Mouse (Mus musculus): ENCODE results near the gene Fgd5. TPM values are rescaled to one million over a fixed set of nuclear protein-coding genes. Genes with fewer than 3 reads are reported as not detected.
A peak's percentile ranks its signal among the peaks of the same experiment; 100 is the strongest.

The Fgd5 gene
- polyA plus RNA-seq, 1 experiment from 2014 or later = 7.2 TPM

DNA sequence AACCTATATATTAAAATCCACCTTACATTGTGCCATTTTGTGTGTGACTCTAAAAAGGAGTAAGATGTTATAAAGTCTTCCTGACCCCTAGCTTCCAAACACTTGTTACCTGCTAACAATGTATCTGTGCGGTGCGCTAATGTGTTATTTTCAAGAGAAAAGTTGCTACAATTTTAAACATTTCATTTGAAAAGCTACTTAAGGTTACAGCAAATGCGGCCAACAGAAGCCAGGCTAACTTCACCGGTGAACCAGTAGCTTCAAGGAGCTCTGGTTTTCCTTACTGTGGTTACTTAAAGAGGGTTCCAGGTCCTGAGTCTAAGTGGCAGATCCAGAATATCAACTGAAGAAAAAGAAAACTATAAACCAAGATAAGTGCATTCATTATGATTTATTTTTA lies 111.3 kb downstream of the Fgd5 start:
- peaks cover 29% of the 10 kb centered on the region for H3K4me1 ChIP-seq (ENCODE audit: control insufficient read depth, insufficient read depth, low read length)
- no peak for DNase-seq
- H3K4me2 ChIP-seq (ENCODE audit: low read length) = peak overlapping the region; percentile 74
- no peak for ATAC-seq (ENCODE audit: low FRiP score, low TSS enrichment)
- no peaks in the 10 kb centered on the region for H3K27me3 ChIP-seq (ENCODE audit: control insufficient read depth, insufficient read depth, low read length)
- 90% methylated on average over 4 of the region's 4 CpGs for WGBS
- no peak overlapping the region for H3K27ac ChIP-seq (replicated peaks; ENCODE audit: low read depth, low read length)
- H3K36me3 ChIP-seq (ENCODE audit: control insufficient read depth, insufficient read depth, low read length) = no peaks in the 10 kb centered on the region
- H3K4me3 ChIP-seq (replicated peaks; ENCODE audit: low read depth, low read length) = no peak overlapping the region
- no peaks in the 10 kb centered on the region for H3K9me3 ChIP-seq (ENCODE audit: control insufficient read depth, low read length)
- H3K9ac ChIP-seq (replicated peaks; ENCODE audit: low read length) = no peak overlapping the region

DNA sequence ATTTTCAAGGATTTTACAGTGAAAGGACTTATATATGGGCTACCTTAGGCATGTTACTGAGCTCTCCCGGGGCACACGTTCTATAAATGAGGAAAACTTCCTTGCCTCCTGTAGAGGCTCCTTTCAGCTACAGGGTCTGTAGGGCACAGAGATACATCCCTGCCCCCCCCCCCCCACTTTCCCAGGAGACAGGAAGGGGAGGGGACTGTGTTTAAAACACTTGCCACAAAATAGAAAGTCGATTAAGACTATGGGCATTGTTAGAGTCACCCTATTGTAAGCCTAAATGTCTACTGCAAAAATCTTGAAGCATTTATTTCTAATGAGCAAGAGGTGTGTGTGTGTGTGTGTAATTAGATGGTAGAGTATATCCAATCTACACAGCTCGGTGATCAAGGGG lies 111.8 kb downstream of the Fgd5 start:
- Histone ChIP-seq H3K9me3 (ENCODE audit: control insufficient read depth, low read length) (no peaks in the 10 kb centered on the region), H3K27ac (replicated peaks; ENCODE audit: low read depth, low read length) (peak overlapping the region; percentile 98), H3K4me3 (replicated peaks; ENCODE audit: low read depth, low read length) (peak overlapping the region; percentile 89), H3K9ac (replicated peaks; ENCODE audit: low read length) (peak overlapping the region; percentile 95), H3K4me1 (ENCODE audit: control insufficient read depth, insufficient read depth, low read length) (peaks cover 29% of the 10 kb centered on the region), H3K27me3 (ENCODE audit: control insufficient read depth, insufficient read depth, low read length) (no peaks in the 10 kb centered on the region), H3K4me2 (ENCODE audit: low read length) (peak overlapping the region; percentile 74), H3K36me3 (ENCODE audit: control insufficient read depth, insufficient read depth, low read length) (no peaks in the 10 kb centered on the region)
- ATAC-seq (ENCODE audit: low FRiP score, low TSS enrichment) (no peak), DNase-seq (no peak)
- 1% methylated on average over 4 of the region's 4 CpGs for WGBS

DNA sequence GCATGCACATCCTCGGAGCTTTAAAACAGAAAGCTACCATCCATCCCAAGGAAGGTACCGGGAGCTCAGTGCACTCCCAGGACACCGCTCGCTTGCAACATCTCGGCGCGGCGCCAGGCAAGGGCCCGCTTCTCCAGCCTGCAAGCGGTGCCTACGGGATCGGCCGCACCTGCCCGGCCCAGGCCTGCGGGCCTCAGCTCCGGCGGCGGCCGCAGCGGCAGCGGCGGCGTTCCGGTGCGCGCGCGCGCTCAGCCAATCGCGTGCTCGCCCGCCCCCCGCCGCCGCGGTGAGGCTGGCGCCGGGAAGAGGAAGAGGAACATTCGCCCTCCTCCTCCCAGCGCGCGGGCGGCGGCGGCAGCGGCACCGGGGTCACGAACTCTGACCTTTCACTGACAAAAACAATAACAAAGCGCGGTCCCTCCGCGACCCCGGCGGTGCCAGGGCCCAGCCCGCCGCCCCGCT lies 112.5 kb downstream of the Fgd5 start, which contains the start of gene Nr2c2:
TSS of gene Nr2c2 (plus strand) at position 261 of the 462 bp plus-strand sequence.
- H3K4me1 ChIP-seq (ENCODE audit: control insufficient read depth, insufficient read depth, low read length) = peaks cover 29% of the 10 kb centered on the region
- no peaks in the 10 kb centered on the region for H3K27me3 ChIP-seq (ENCODE audit: control insufficient read depth, insufficient read depth, low read length)
- no peaks in the 10 kb centered on the region for H3K36me3 ChIP-seq (ENCODE audit: control insufficient read depth, insufficient read depth, low read length)
- 0% methylated on average over 51 of the region's 58 CpGs for WGBS
- peak within 1 kb of the TSS; percentile 89 for H3K4me3 ChIP-seq (replicated peaks; ENCODE audit: low read depth, low read length)
- H3K9me3 ChIP-seq (ENCODE audit: control insufficient read depth, low read length) = no peaks in the 10 kb centered on the region
- peak within 1 kb of the TSS; percentile 95 for H3K9ac ChIP-seq (replicated peaks; ENCODE audit: low read length)
- ATAC-seq (ENCODE audit: low FRiP score, low TSS enrichment) (peak; percentile 70), DNase-seq (peak; percentile 93)
- peak within 1 kb of the TSS; percentile 98 for H3K27ac ChIP-seq (replicated peaks; ENCODE audit: low read depth, low read length)
- H3K4me2 ChIP-seq (ENCODE audit: low read length) = peak within 1 kb of the TSS; percentile 74

DNA sequence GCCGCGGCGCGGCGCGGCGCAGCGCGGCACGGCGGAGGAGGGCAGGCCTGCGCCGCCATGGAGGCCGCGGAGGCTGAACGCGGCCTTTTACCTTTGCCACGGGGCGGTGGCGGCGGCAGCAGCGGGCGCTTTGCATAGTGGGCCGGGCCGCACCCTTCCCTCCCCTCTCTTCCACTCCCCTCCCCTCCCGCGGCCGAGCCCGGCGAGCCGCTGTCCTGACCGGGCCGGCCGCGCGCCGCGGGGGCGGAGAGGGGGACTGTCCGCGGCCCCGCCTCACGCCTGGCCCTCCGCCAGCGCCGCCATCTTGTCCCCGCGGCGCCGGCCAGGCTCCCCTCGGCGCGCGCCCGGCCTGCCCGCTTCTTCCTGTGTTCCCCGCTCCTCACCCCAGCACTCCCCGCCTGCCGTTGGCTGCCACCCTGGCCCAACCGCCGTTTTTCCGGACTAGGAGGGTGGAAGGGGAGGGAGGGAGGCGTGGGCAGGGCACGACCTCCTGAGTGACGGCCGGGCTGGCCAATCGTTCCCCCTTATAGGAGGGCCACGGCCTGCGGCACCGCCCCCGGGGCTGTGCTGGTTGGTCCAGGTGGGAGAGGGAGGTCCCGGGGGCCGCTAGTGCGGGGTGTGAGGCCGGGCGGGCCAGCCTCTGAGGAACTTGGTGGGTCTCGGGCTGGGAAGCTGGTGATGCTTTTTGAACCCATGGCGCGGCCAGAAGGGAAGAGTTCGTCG lies 113.2 kb downstream of the Fgd5 start:
- DNase-seq (peak; percentile 99), ATAC-seq (ENCODE audit: low FRiP score, low TSS enrichment) (peak; percentile 98)
- H3K4me3 ChIP-seq (replicated peaks; ENCODE audit: low read depth, low read length) = peak overlapping the region; percentile 89
- peak overlapping the region; percentile 95 for H3K9ac ChIP-seq (replicated peaks; ENCODE audit: low read length)
- no peaks in the 10 kb centered on the region for H3K27me3 ChIP-seq (ENCODE audit: control insufficient read depth, insufficient read depth, low read length)
- peak overlapping the region; percentile 98 for H3K27ac ChIP-seq (replicated peaks; ENCODE audit: low read depth, low read length)
- no peaks in the 10 kb centered on the region for H3K9me3 ChIP-seq (ENCODE audit: control insufficient read depth, low read length)
- H3K4me2 ChIP-seq (ENCODE audit: low read length) = peak overlapping the region; percentile 74
- WGBS = under 1% methylated on average over 65 of the region's 81 CpGs
- peaks cover 29% of the 10 kb centered on the region for H3K4me1 ChIP-seq (ENCODE audit: control insufficient read depth, insufficient read depth, low read length)
- no peaks in the 10 kb centered on the region for H3K36me3 ChIP-seq (ENCODE audit: control insufficient read depth, insufficient read depth, low read length)

DNA sequence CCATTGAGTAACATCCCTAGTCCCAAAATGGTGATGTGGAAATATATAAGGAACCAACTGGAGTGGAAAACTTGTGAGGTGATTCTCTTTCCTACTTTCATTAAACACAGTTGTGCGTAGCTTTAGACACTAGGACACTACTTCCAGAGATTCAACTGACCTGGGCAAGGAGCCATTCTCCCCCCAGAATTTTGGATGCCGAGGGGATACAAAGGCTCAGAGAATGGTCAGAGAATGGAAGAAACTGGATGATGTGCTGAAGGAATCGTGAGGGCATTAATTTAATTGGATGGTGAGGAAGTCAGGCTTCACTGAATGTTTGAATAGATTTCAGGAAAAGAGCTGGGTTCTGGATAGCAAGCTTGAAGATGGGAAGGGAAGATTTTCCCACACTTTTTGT lies 114.1 kb downstream of the Fgd5 start:
- DNase-seq (peak; percentile 9), ATAC-seq (ENCODE audit: low FRiP score, low TSS enrichment) (no peak)
- Histone ChIP-seq H3K9ac (replicated peaks; ENCODE audit: low read length) (peak overlapping the region; percentile 95), H3K36me3 (ENCODE audit: control insufficient read depth, insufficient read depth, low read length) (no peaks in the 10 kb centered on the region), H3K4me2 (ENCODE audit: low read length) (peak overlapping the region; percentile 74), H3K27me3 (ENCODE audit: control insufficient read depth, insufficient read depth, low read length) (no peaks in the 10 kb centered on the region), H3K9me3 (ENCODE audit: control insufficient read depth, low read length) (no peaks in the 10 kb centered on the region), H3K4me3 (replicated peaks; ENCODE audit: low read depth, low read length) (peak overlapping the region; percentile 89), H3K27ac (replicated peaks; ENCODE audit: low read depth, low read length) (peak overlapping the region; percentile 98), H3K4me1 (ENCODE audit: control insufficient read depth, insufficient read depth, low read length) (peaks cover 29% of the 10 kb centered on the region)
- 16% methylated on average over 3 of the region's 3 CpGs for WGBS

DNA sequence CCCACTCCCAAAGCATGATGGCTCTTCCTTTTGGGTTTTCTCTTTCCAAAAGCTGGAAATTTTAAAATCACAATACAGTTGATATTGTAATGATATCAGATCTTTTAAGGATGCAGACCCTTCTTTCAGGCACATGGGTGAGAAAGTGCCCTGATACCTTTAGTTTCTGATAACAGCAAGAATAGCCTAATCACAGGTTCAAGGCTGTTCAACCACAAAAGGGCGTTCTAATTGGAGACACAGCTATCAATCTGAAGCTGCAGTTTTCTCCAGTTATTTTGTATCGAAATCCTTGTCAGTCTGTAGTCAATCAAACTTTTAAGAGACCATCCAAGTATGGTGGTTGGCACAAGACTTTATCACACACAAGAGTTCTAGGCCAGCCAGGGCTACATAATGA lies 115.2 kb downstream of the Fgd5 start:
- 98% methylated on average over 2 of the region's 2 CpGs for WGBS
- Histone ChIP-seq H3K27me3 (ENCODE audit: control insufficient read depth, insufficient read depth, low read length) (no peaks in the 10 kb centered on the region), H3K9ac (replicated peaks; ENCODE audit: low read length) (no peak overlapping the region), H3K4me3 (replicated peaks; ENCODE audit: low read depth, low read length) (no peak overlapping the region), H3K27ac (replicated peaks; ENCODE audit: low read depth, low read length) (no peak overlapping the region), H3K4me1 (ENCODE audit: control insufficient read depth, insufficient read depth, low read length) (peaks cover 29% of the 10 kb centered on the region), H3K36me3 (ENCODE audit: control insufficient read depth, insufficient read depth, low read length) (no peaks in the 10 kb centered on the region), H3K4me2 (ENCODE audit: low read length) (peak overlapping the region; percentile 74; the same call in 1 of the 2 replicates), H3K9me3 (ENCODE audit: control insufficient read depth, low read length) (no peaks in the 10 kb centered on the region)
- ATAC-seq (ENCODE audit: low FRiP score, low TSS enrichment) = no peak
- DNase-seq = no peak

DNA sequence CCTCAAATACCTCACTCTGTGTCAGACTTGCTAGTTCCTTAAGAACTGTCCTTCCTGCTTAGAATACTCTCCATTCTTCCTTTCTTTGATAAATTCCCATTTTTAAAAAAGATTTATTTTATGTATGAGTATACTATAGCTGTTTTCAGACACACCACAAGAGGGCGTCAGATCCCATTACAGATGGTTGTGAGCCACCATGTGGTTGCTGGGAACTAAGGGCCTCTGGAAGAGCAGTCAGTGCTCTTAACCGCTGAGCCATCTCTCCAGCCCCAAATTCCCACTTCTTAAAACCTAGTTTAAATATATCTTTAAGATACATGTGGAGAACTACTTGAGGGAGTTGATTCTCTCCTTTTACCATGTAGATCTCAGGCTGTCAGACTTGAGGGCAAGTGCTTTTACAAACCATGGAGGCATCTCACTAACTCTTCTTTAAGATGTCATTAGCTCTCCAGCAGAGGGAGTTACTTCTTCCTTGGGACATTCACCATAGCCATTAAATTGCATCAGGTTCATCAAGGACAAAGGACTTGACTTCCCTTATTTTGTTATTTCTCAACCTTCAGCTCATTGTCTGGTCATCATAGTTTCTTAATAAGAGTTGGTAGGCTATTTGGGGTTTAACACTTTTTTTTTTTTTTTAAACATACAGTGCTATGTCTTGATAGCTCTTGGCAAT lies 122.1 kb downstream of the Fgd5 start:
- Histone ChIP-seq H3K4me1 (ENCODE audit: control insufficient read depth, insufficient read depth, low read length) (0 out of 2 replicates have a peak, but pooled peaks cover 4% of the 10 kb centered on the region), H3K27ac (replicated peaks; ENCODE audit: low read depth, low read length) (no peak overlapping the region), H3K27me3 (ENCODE audit: control insufficient read depth, insufficient read depth, low read length) (no peaks in the 10 kb centered on the region), H3K9me3 (ENCODE audit: control insufficient read depth, low read length) (no peaks in the 10 kb centered on the region), H3K36me3 (ENCODE audit: control insufficient read depth, insufficient read depth, low read length) (no peaks in the 10 kb centered on the region), H3K9ac (replicated peaks; ENCODE audit: low read length) (no peak overlapping the region), H3K4me2 (ENCODE audit: low read length) (no peak overlapping the region), H3K4me3 (replicated peaks; ENCODE audit: low read depth, low read length) (no peak overlapping the region)
- DNase-seq = no peak
- ATAC-seq (ENCODE audit: low FRiP score, low TSS enrichment) = no peak
- 66% methylated on average over 2 of the region's 2 CpGs for WGBS

DNA sequence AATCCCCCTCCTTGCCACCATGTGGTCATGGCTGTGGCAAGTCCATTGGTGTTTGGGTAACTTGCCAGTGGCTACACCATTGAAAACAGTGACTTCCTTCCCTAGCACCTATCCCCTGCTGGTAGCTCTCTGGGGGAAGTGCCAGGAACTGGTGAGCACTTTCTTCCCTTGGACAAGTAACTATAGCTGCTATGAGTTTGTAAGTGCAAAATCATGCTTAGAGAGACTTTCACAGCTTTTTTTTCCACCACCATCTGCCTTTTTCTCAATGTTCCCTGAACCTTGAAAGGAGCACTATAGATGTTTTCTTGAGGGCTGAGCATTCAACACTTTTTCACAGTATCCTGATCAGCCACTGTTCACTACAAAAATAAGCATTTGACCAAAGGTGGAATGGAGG lies 145.9 kb downstream of the Fgd5 start:
- Histone ChIP-seq H3K36me3 (ENCODE audit: control insufficient read depth, insufficient read depth, low read length) (no peaks in the 10 kb centered on the region), H3K27ac (replicated peaks; ENCODE audit: low read depth, low read length) (no peak overlapping the region), H3K27me3 (ENCODE audit: control insufficient read depth, insufficient read depth, low read length) (no peaks in the 10 kb centered on the region), H3K4me1 (ENCODE audit: control insufficient read depth, insufficient read depth, low read length) (no peaks in the 10 kb centered on the region), H3K9ac (replicated peaks; ENCODE audit: low read length) (no peak overlapping the region), H3K4me2 (ENCODE audit: low read length) (no peak overlapping the region), H3K4me3 (replicated peaks; ENCODE audit: low read depth, low read length) (no peak overlapping the region), H3K9me3 (ENCODE audit: control insufficient read depth, low read length) (no peaks in the 10 kb centered on the region)
- DNase-seq (no peak), ATAC-seq (ENCODE audit: low FRiP score, low TSS enrichment) (no peak)
